Mouse (Mus musculus) embryonic facial prominence, embryonic 13.5 days (tissue): ENCODE data around the gene Guk1. TPM values are rescaled to one million over a fixed set of nuclear protein-coding genes. Genes with fewer than 3 reads are reported as not detected.
A peak's percentile ranks its signal among the peaks of the same experiment; 100 is the strongest.

Experiments used
- ATAC-seq: fragments of 200-750 bp; cut with Nextera tagmentation; 2 replicates; pipeline ENCODE4 v1.8.0; 2017; ENCODE audit warnings: low read depth; ENCODE audit not compliant: insufficient number of reproducible peaks, insufficient read depth, low FRiP score, low TSS enrichment
- H3K27ac ChIP-seq: fragments of 300-500 bp; sonication (generic); 2 replicates; pipeline ENCODE4 v1.5.1; 2015; ENCODE audit warnings: moderate library complexity, mild to moderate bottlenecking, inconsistent platforms
- H3K27me3 ChIP-seq: fragments of 300-500 bp; sonication (generic); 2 replicates; pipeline ENCODE4 v1.6.1; 2015; ENCODE audit warnings: mild to moderate bottlenecking, inconsistent platforms
- H3K36me3 ChIP-seq: fragments of 300-500 bp; sonication (generic); 2 replicates; pipeline ENCODE4 v1.6.1; 2015; ENCODE audit warnings: mild to moderate bottlenecking, inconsistent platforms
- H3K4me1 ChIP-seq: fragments of 300-500 bp; sonication (generic); 2 replicates; pipeline ENCODE4 v1.6.1; 2015; ENCODE audit warnings: inconsistent platforms
- H3K4me2 ChIP-seq: fragments of 300-500 bp; sonication (generic); 2 replicates; pipeline ENCODE4 v1.6.1; 2015; ENCODE audit warnings: moderate library complexity, mild to moderate bottlenecking, inconsistent platforms
- H3K4me3 ChIP-seq: fragments of 300-500 bp; sonication (generic); 2 replicates; pipeline ENCODE4 v1.5.1; 2015; ENCODE audit warnings: mild to moderate bottlenecking, inconsistent platforms
- H3K9ac ChIP-seq: fragments of 300-500 bp; sonication (generic); 2 replicates; pipeline ENCODE4 v1.6.1; 2015; ENCODE audit warnings: mild to moderate bottlenecking, inconsistent platforms
- H3K9me3 ChIP-seq: fragments of 300-500 bp; sonication (generic); 2 replicates; pipeline ENCODE4 v1.6.1; 2016; ENCODE audit warnings: inconsistent platforms
- WGBS: fragments of 180-500 bp; shearing (Covaris S2); methylation state at CpG from one replicate; pipeline ENCODE4 v1.1.7; 2015; ENCODE audit warnings: mixed read lengths; 5-methylcytosine and 5-hydroxymethylcytosine counted together
- polyA plus RNA-seq: library from polyadenylated mRNA; unstranded; fragments of >200 nt; fragmentation: Nextera tagmentation; extraction: Ambion mirVana; gene quantifications from 2 replicates; pipeline ENCODE4 v1.2.1, GENCODE M21; 2015

Guk1 gene
- polyA plus RNA-seq, 1 experiment from 2014 or later = 142 TPM

- no peak for ATAC-seq
- peaks cover 18% of the 10 kb centered on the region for H3K4me1 ChIP-seq
- 70% methylated on average over 5 of the region's 5 CpGs for WGBS
- H3K27me3 ChIP-seq = no peaks in the 10 kb centered on the region
- peaks cover 66% of the 10 kb centered on the region for H3K36me3 ChIP-seq
- no peak overlapping the region for H3K27ac ChIP-seq
- H3K4me3 ChIP-seq = peak overlapping the region; percentile 92
- peak overlapping the region; percentile 78 for H3K4me2 ChIP-seq
- no peaks in the 10 kb centered on the region for H3K9me3 ChIP-seq
- peak overlapping the region; percentile 90; the same call in 1 of the 2 replicates for H3K9ac ChIP-seq
Observed at GRCm38 (mm10) chr11:59209580-59209979, 17.6 kb upstream of the Guk1 start.

- peaks cover 68% of the 10 kb centered on the region for H3K36me3 ChIP-seq
- H3K4me1 ChIP-seq = peaks cover 18% of the 10 kb centered on the region
- WGBS = 9% methylated on average over 18 of the region's 18 CpGs
Observed at GRCm38 (mm10) chr11:59209003-59209441, 17.0 kb upstream of the Guk1 start.

DNA sequence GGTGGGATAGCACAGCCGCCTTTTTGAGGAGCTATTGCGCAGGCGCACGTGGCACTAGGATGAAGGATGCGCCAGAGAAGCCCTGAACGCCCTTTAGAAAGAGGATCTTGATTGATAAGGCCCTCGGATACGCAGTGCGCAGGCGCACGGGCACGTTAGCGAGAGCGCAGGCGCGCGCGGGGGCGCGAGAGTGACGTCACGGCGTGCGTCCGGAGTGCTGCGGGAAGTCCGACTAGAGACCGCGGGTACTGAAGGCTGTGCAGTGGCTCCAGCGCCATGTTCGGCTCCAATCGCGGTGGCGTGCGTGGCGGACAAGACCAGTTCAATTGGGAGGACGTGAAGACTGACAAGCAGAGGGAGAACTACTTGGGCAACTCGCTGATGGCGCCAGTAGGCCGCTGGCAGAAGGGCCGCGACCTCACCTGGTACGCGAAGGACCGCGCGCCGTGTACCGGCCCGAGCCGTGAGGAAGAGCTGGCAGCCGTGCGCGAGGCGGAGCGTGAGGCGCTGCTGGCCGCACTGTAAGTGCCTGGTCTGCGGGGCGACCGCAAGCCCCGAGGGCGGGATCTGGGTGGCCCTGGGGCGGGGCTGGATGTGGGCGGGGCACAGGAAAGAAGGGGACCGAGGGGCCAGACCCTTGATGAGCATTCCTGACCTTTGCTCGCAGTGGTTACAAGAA is 16.3 kb upstream of the Guk1 start, which contains the start of gene 2310033P09Rik:
Gene 2310033P09Rik (plus strand): TSS at position 169 of the 679 bp plus-strand sequence.
- Histone ChIP-seq H3K36me3 (peaks cover 66% of the 10 kb centered on the region), H3K9me3 (no peaks in the 10 kb centered on the region), H3K27ac (peak within 1 kb of the TSS; percentile 95), H3K4me1 (peaks cover 18% of the 10 kb centered on the region), H3K9ac (peak within 1 kb of the TSS; percentile 90), H3K4me2 (peak within 1 kb of the TSS; percentile 78), H3K4me3 (peak within 1 kb of the TSS; percentile 92), H3K27me3 (no peaks in the 10 kb centered on the region)
- peak; percentile 68 for ATAC-seq
- under 1% methylated on average over 65 of the region's 67 CpGs for WGBS

More at GRCm38 (mm10) chr11:59209003-59209441, 17.0 kb upstream of the Guk1 start:
- peak overlapping the region; percentile 90 for H3K9ac ChIP-seq
- no peaks in the 10 kb centered on the region for H3K27me3 ChIP-seq
- H3K9me3 ChIP-seq = no peaks in the 10 kb centered on the region
- peak overlapping the region; percentile 95 for H3K27ac ChIP-seq
- 0 out of 2 replicates have a peak, but pooled peaks have one; percentile 21 for ATAC-seq
- H3K4me2 ChIP-seq = peak overlapping the region; percentile 78
- peak overlapping the region; percentile 92 for H3K4me3 ChIP-seq

- Histone ChIP-seq H3K9me3 (no peaks in the 10 kb centered on the region), H3K36me3 (peaks cover 47% of the 10 kb centered on the region), H3K4me1 (peaks cover 13% of the 10 kb centered on the region), H3K4me2 (peak within 1 kb of the TSS; percentile 83), H3K27ac (peak within 1 kb of the TSS; percentile 81), H3K27me3 (no peaks in the 10 kb centered on the region), H3K9ac (peak within 1 kb of the TSS; percentile 87), H3K4me3 (peak within 1 kb of the TSS; percentile 86)
- ATAC-seq = peak; percentile 79
- WGBS = under 1% methylated on average over 63 of the region's 63 CpGs
Observed at GRCm38 (mm10) chr11:59202081-59202995, 10.3 kb upstream of the Guk1 start, which contains the start of gene Mrpl55. Gene Mrpl55, plus strand, starts transcription at chr11:59202486.

GRCm38 (mm10) chr11:59201216-59202002 is 9.4 kb upstream of the Guk1 start:
- 31% methylated on average over 16 of the region's 16 CpGs for WGBS
- peak overlapping the region; percentile 83 for H3K4me2 ChIP-seq
- H3K4me1 ChIP-seq = peaks cover 13% of the 10 kb centered on the region
- H3K9ac ChIP-seq = peak overlapping the region; percentile 87
- no peak for ATAC-seq
- H3K27ac ChIP-seq = peak overlapping the region; percentile 81
- H3K27me3 ChIP-seq = no peaks in the 10 kb centered on the region
- H3K9me3 ChIP-seq = no peaks in the 10 kb centered on the region
- peaks cover 44% of the 10 kb centered on the region for H3K36me3 ChIP-seq
- H3K4me3 ChIP-seq = peak overlapping the region; percentile 86

- no peak overlapping the region for H3K27ac ChIP-seq
- no peaks in the 10 kb centered on the region for H3K9me3 ChIP-seq
- no peak overlapping the region for H3K9ac ChIP-seq
- H3K4me1 ChIP-seq = peaks cover 3% of the 10 kb centered on the region
- H3K27me3 ChIP-seq = no peaks in the 10 kb centered on the region
- no peak overlapping the region for H3K4me2 ChIP-seq
- ATAC-seq = no peak
- H3K4me3 ChIP-seq = no peak overlapping the region
- peaks cover 19% of the 10 kb centered on the region for H3K36me3 ChIP-seq
Observed at GRCm38 (mm10) chr11:59196230-59196629, 4.2 kb upstream of the Guk1 start.

DNA sequence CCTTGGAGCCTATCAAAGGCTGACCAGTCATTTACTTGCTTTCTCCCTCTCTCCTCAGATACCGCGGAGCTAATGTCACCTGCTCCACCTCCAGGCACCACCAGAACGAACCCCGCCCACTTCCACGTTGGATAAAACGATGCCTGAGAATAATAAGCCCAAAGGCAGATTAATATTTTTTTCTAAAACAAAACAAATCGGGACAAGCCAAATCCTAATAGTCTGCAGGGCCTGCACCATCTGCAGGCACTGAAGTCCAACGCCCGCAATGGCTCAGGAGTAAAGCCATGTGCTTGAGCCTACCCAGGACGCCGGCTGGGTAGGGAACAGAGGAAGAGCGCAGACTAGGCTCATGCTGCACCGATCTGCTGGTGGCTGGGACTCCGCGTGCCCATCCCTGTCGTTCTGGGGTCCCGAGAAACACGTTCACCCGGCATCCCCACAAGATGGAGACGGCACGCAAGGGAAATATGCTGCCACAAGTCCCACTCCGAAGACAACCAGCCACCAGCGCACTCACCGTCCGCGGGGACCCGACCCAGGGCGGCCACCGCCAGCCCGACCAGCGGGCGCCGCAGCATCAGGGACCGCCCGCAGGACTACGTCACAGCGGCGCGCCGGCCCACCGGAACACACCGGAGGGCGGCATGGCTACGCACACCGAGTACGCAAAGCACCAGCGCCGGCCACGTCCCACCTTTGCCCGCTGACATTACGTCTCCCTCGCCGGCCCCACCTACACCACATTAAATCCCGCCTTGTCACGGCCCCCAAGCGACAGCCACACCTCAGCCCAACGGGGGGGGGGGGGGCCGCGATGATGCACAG is 567 bp downstream of the Guk1 start:
- H3K27me3 ChIP-seq = no peaks in the 10 kb centered on the region

DNA sequence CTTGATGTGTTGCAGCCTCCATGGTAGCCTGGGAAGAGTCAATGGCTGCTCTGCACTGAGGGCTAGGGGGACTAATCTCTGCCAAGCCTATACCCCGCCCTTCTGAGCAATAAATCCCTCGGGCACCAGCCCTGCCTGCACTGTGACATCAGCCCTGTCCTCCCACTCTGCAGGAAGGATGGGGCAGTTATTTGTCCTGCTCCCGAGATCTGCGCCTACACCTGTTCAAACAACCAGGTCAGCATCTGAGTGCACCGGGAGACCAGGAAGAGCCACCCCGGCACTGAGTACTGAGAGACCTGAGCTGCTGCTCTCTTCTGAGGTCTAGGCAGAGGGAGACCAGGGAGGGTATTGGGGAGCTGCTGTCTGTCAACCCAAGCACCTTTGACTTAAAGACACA is 4.3 kb downstream of the Guk1 start:
- Histone ChIP-seq H3K4me2 (no peak overlapping the region), H3K4me1 (peaks cover 17% of the 10 kb centered on the region), H3K9ac (no peak overlapping the region), H3K27me3 (no peaks in the 10 kb centered on the region), H3K36me3 (peaks cover 44% of the 10 kb centered on the region), H3K27ac (no peak overlapping the region), H3K9me3 (no peaks in the 10 kb centered on the region), H3K4me3 (no peak overlapping the region)
- WGBS = 87% methylated on average over 6 of the region's 6 CpGs
- ATAC-seq = no peak

More for the DNA sequence above, 567 bp downstream of the Guk1 start:
- peaks cover 8% of the 10 kb centered on the region for H3K36me3 ChIP-seq
- peak overlapping the region; percentile 90 for H3K27ac ChIP-seq
- peak; percentile 94 for ATAC-seq
- H3K4me1 ChIP-seq = peaks cover 17% of the 10 kb centered on the region
- no peaks in the 10 kb centered on the region for H3K9me3 ChIP-seq
- H3K9ac ChIP-seq = peak overlapping the region; percentile 79
- peak overlapping the region; percentile 72 for H3K4me2 ChIP-seq
- peak overlapping the region; percentile 55 for H3K4me3 ChIP-seq
- under 1% methylated on average over 59 of the region's 59 CpGs for WGBS

DNA sequence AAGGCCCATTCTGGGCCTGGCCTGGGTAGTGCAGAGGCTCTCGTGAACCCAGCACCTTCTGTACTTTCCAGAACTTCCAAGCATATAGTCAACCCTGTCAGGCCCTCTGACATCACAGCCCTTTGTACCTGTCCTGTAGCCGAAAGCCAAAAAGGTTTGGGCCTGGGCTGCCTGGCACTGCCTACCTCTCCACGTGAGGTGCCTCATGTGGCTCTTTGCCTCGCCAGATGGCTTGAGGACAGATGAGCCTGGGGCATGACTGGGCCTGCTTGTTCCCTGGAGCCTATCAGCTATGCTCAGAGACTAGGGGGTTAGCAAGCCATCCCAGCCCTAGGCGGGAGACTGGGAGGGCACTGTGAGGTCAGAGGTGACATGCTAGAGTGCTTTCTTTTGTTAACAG is 6.5 kb downstream of the Guk1 start:
- H3K36me3 ChIP-seq = peaks cover 48% of the 10 kb centered on the region
- no peak overlapping the region for H3K9ac ChIP-seq

DNA sequence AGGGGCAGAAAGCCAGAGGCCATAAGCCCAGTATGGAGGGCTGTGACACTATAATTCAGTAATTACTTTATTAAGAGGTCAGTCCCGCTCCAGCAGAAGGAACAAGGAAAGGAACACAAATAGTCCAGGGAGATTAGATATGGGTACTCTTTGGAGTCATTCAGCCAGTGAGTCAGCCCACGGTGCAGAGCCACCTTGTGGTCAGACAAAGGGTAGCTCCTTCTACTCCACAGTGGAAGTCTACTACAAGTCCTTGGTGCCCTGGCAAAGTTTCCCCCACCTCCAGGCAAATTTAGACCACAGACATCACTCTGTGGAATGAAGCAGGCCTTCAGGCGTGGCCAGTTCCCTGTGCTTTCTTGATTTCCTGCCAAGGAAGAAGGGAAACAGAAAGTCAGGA is 8.2 kb downstream of the Guk1 start:
- H3K36me3 ChIP-seq = peaks cover 48% of the 10 kb centered on the region
- ATAC-seq = no peak
- WGBS = 43% methylated on average over 3 of the region's 3 CpGs

More for the DNA sequence above, 6.5 kb downstream of the Guk1 start:
- Histone ChIP-seq H3K9me3 (no peaks in the 10 kb centered on the region), H3K27ac (no peak overlapping the region), H3K4me3 (no peak overlapping the region), H3K4me2 (no peak overlapping the region), H3K27me3 (no peaks in the 10 kb centered on the region; the same call in 1 of the 2 replicates), H3K4me1 (peaks cover 11% of the 10 kb centered on the region)
- WGBS = 72% methylated on average over 5 of the region's 5 CpGs
- ATAC-seq = no peak

More for the DNA sequence above, 8.2 kb downstream of the Guk1 start:
- no peak overlapping the region for H3K9ac ChIP-seq
- no peak overlapping the region for H3K4me3 ChIP-seq
- 0 out of 2 replicates have a peak, but pooled peaks cover 3% of the 10 kb centered on the region for H3K4me1 ChIP-seq
- no peaks in the 10 kb centered on the region for H3K9me3 ChIP-seq
- H3K27ac ChIP-seq = no peak overlapping the region
- peaks cover 16% of the 10 kb centered on the region for H3K27me3 ChIP-seq
- no peak overlapping the region for H3K4me2 ChIP-seq
